Mouse (Mus musculus) bone marrow, adult 2 months (tissue): ENCODE data around the gene Chst13.

ENCODE experiments used
- CTCF ChIP-seq: fragments of 200-500 bp; IDR thresholded peaks from 2 replicates; pipeline ENCODE4 v1.5.1; 2011; ENCODE audit warnings: low read length, control low read depth; ENCODE audit not compliant: control insufficient read depth, insufficient read depth
- POLR2A ChIP-seq: fragments of 200-500 bp; IDR thresholded peaks from 2 replicates; pipeline ENCODE4 v1.6.1; 2011; ENCODE audit warnings: low read depth, mild to moderate bottlenecking, control low read depth, low read length, borderline replicate concordance; ENCODE audit not compliant: control insufficient read depth

DNA sequence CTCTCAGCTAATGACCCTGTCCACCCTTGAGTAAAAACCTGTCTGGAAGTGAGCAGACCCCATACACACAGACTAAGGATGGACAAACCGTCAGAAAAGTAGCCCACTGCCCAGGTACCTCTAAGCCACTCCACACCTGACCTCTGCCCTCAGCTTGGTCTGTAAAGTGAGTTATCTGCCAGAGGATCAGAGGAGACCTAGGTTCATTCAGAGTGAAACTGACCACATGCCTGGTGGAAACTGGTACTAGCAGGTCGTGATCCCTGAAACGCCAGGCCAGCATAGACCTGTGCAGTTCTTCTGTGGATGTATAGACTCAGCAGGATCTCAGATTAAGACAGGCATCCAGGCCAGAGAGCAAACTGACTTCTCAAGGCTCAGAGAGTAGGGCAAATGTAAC is 522 bp downstream of the Chst13 start:
- TF ChIP-seq CTCF = no peak
- no peak for TF ChIP-seq POLR2A
